Mouse (Mus musculus): ENCODE measurements around the gene Serpina9. TPM values are rescaled to one million over a fixed set of nuclear protein-coding genes. Genes with fewer than 3 reads are reported as not detected.

The Serpina9 gene
- total RNA-seq, 2 experiments from 2014 or later = 0.32 TPM; not detected in 1

Other genes starting within 250 kb of the Serpina9 start
- gene Serpina1d, start 240.2 kb downstream of the Serpina9 start, total RNA-seq (2021) = not detected
- gene Serpina1b, start 183.4 kb downstream of the Serpina9 start, total RNA-seq (2021) = not detected
- gene Serpina1a, start 150.2 kb downstream of the Serpina9 start, total RNA-seq (2021) = not detected
- gene Serpina1c, start 108.9 kb downstream of the Serpina9 start, total RNA-seq (2021) = not detected
- gene Serpina1e, start 54.8 kb downstream of the Serpina9 start, total RNA-seq (2021) = not detected
- gene Serpina11, start 23.8 kb downstream of the Serpina9 start, total RNA-seq (2021) = not detected
- not detected for gene Serpina12, start 30.7 kb upstream of the Serpina9 start, total RNA-seq (2021)
- gene Serpina5, start 87.4 kb upstream of the Serpina9 start, total RNA-seq (2021) = not detected
- gene Serpina3a, start 99.0 kb upstream of the Serpina9 start, total RNA-seq (2021) = not detected
- not detected for gene Serpina3b, start 114.2 kb upstream of the Serpina9 start, total RNA-seq (2021)
- under 1 TPM; 0.20 to 0.37 TPM for gene Serpina3c, start 140.1 kb upstream of the Serpina9 start, total RNA-seq (2021)
- gene Serpina3f, start 200.8 kb upstream of the Serpina9 start, total RNA-seq (2021) = not detected
- 1 to 10 TPM; 2.7 to 3.5 TPM for gene Serpina3g, start 222.5 kb upstream of the Serpina9 start, total RNA-seq (2021)
- under 1 TPM; 0.79 to 0.84 TPM for gene Serpina3i, start 249.4 kb upstream of the Serpina9 start, total RNA-seq (2021)

Data from layer of hippocampus, adult 18-20 months (tissue).